Mouse (Mus musculus): Measurements from ENCODE around the gene Kank2. TPM values are rescaled to one million over a fixed set of nuclear protein-coding genes. Genes with fewer than 3 reads are reported as not detected.

The Kank2 gene
- polyA plus RNA-seq, 1 experiment from 2014 or later: 2.7 TPM

GRCm38 (mm10) chr9:21840115-21840787 lies 41.7 kb upstream of the Kank2 start:
- H3K9ac ChIP-seq (replicated peaks; ENCODE audit: low read length): no peak overlapping the region
- no peak overlapping the region for H3K4me3 ChIP-seq (replicated peaks; ENCODE audit: low read depth, low read length)
- H3K4me2 ChIP-seq (ENCODE audit: low read length): no peak overlapping the region
- ATAC-seq (ENCODE audit: low FRiP score, low TSS enrichment) (no peak), DNase-seq (peak; percentile 76)
- no peaks in the 10 kb centered on the region for H3K27me3 ChIP-seq (ENCODE audit: control insufficient read depth, insufficient read depth, low read length)
- H3K4me1 ChIP-seq (ENCODE audit: control insufficient read depth, insufficient read depth, low read length): no peaks in the 10 kb centered on the region
- H3K36me3 ChIP-seq (ENCODE audit: control insufficient read depth, insufficient read depth, low read length): no peaks in the 10 kb centered on the region
- WGBS: 57% methylated on average over 8 of the region's 8 CpGs
- no peaks in the 10 kb centered on the region for H3K9me3 ChIP-seq (ENCODE audit: control insufficient read depth, low read length)
- no peak overlapping the region for H3K27ac ChIP-seq (replicated peaks; ENCODE audit: low read depth, low read length)

GRCm38 (mm10) chr9:21837690-21838089 lies 39.1 kb upstream of the Kank2 start:
- H3K27ac ChIP-seq (replicated peaks; ENCODE audit: low read depth, low read length): no peak overlapping the region
- no peaks in the 10 kb centered on the region for H3K4me1 ChIP-seq (ENCODE audit: control insufficient read depth, insufficient read depth, low read length)
- no peaks in the 10 kb centered on the region for H3K27me3 ChIP-seq (ENCODE audit: control insufficient read depth, insufficient read depth, low read length)
- no peak for DNase-seq
- H3K9me3 ChIP-seq (ENCODE audit: control insufficient read depth, low read length): no peaks in the 10 kb centered on the region
- no peak overlapping the region for H3K4me2 ChIP-seq (ENCODE audit: low read length)
- WGBS: 92% methylated on average over 2 of the region's 2 CpGs
- H3K4me3 ChIP-seq (replicated peaks; ENCODE audit: low read depth, low read length): no peak overlapping the region
- H3K36me3 ChIP-seq (ENCODE audit: control insufficient read depth, insufficient read depth, low read length): no peaks in the 10 kb centered on the region
- H3K9ac ChIP-seq (replicated peaks; ENCODE audit: low read length): no peak overlapping the region
- ATAC-seq (ENCODE audit: low FRiP score, low TSS enrichment): no peak

GRCm38 (mm10) chr9:21835258-21835912 lies 36.8 kb upstream of the Kank2 start, which contains the start of gene Angptl8:
Angptl8 (plus strand) TSS chr9:21835510.
- Histone ChIP-seq H3K9ac (replicated peaks; ENCODE audit: low read length) (no peak within 1 kb of the TSS), H3K4me2 (ENCODE audit: low read length) (no peak within 1 kb of the TSS)
- 83% methylated on average over 15 of the region's 15 CpGs for WGBS

GRCm38 (mm10) chr9:21831558-21832240 lies 33.2 kb upstream of the Kank2 start:
- Histone ChIP-seq H3K4me1 (ENCODE audit: control insufficient read depth, insufficient read depth, low read length) (no peaks in the 10 kb centered on the region), H3K36me3 (ENCODE audit: control insufficient read depth, insufficient read depth, low read length) (no peaks in the 10 kb centered on the region), H3K27ac (replicated peaks; ENCODE audit: low read depth, low read length) (no peak overlapping the region), H3K9me3 (ENCODE audit: control insufficient read depth, low read length) (no peaks in the 10 kb centered on the region), H3K27me3 (ENCODE audit: control insufficient read depth, insufficient read depth, low read length) (no peaks in the 10 kb centered on the region), H3K9ac (replicated peaks; ENCODE audit: low read length) (no peak overlapping the region), H3K4me3 (replicated peaks; ENCODE audit: low read depth, low read length) (no peak overlapping the region), H3K4me2 (ENCODE audit: low read length) (no peak overlapping the region)
- WGBS: 93% methylated on average over 20 of the region's 20 CpGs
- ATAC-seq (ENCODE audit: low FRiP score, low TSS enrichment): no peak
- no peak for DNase-seq

More at GRCm38 (mm10) chr9:21835258-21835912, 36.8 kb upstream of the Kank2 start, which contains the start of gene Angptl8:
- DNase-seq (no peak), ATAC-seq (ENCODE audit: low FRiP score, low TSS enrichment) (no peak)
- H3K4me1 ChIP-seq (ENCODE audit: control insufficient read depth, insufficient read depth, low read length): no peaks in the 10 kb centered on the region
- H3K27me3 ChIP-seq (ENCODE audit: control insufficient read depth, insufficient read depth, low read length): no peaks in the 10 kb centered on the region
- H3K27ac ChIP-seq (replicated peaks; ENCODE audit: low read depth, low read length): no peak within 1 kb of the TSS
- no peak within 1 kb of the TSS for H3K4me3 ChIP-seq (replicated peaks; ENCODE audit: low read depth, low read length)
- H3K9me3 ChIP-seq (ENCODE audit: control insufficient read depth, low read length): no peaks in the 10 kb centered on the region
- H3K36me3 ChIP-seq (ENCODE audit: control insufficient read depth, insufficient read depth, low read length): no peaks in the 10 kb centered on the region

GRCm38 (mm10) chr9:21830936-21831335 lies 32.4 kb upstream of the Kank2 start:
- DNase-seq (no peak), ATAC-seq (ENCODE audit: low FRiP score, low TSS enrichment) (no peak)
- no peak overlapping the region for H3K4me3 ChIP-seq (replicated peaks; ENCODE audit: low read depth, low read length)
- WGBS: 88% methylated on average over 11 of the region's 11 CpGs
- no peak overlapping the region for H3K9ac ChIP-seq (replicated peaks; ENCODE audit: low read length)
- H3K9me3 ChIP-seq (ENCODE audit: control insufficient read depth, low read length): no peaks in the 10 kb centered on the region
- H3K36me3 ChIP-seq (ENCODE audit: control insufficient read depth, insufficient read depth, low read length): no peaks in the 10 kb centered on the region
- no peak overlapping the region for H3K27ac ChIP-seq (replicated peaks; ENCODE audit: low read depth, low read length)
- no peaks in the 10 kb centered on the region for H3K4me1 ChIP-seq (ENCODE audit: control insufficient read depth, insufficient read depth, low read length)
- H3K27me3 ChIP-seq (ENCODE audit: control insufficient read depth, insufficient read depth, low read length): no peaks in the 10 kb centered on the region
- H3K4me2 ChIP-seq (ENCODE audit: low read length): no peak overlapping the region

- DNase-seq (no peak), ATAC-seq (ENCODE audit: low FRiP score, low TSS enrichment) (no peak)
- Histone ChIP-seq H3K9ac (replicated peaks; ENCODE audit: low read length) (no peak overlapping the region), H3K9me3 (ENCODE audit: control insufficient read depth, low read length) (no peaks in the 10 kb centered on the region), H3K4me2 (ENCODE audit: low read length) (no peak overlapping the region), H3K4me3 (replicated peaks; ENCODE audit: low read depth, low read length) (no peak overlapping the region), H3K27ac (replicated peaks; ENCODE audit: low read depth, low read length) (no peak overlapping the region), H3K36me3 (ENCODE audit: control insufficient read depth, insufficient read depth, low read length) (no peaks in the 10 kb centered on the region), H3K4me1 (ENCODE audit: control insufficient read depth, insufficient read depth, low read length) (no peaks in the 10 kb centered on the region), H3K27me3 (ENCODE audit: control insufficient read depth, insufficient read depth, low read length) (no peaks in the 10 kb centered on the region)
- 78% methylated on average over 5 of the region's 5 CpGs for WGBS
Observed at GRCm38 (mm10) chr9:21830461-21830850, 31.9 kb upstream of the Kank2 start.

GRCm38 (mm10) chr9:21829834-21830460 lies 31.4 kb upstream of the Kank2 start:
- Histone ChIP-seq H3K4me2 (ENCODE audit: low read length) (no peak overlapping the region), H3K4me3 (replicated peaks; ENCODE audit: low read depth, low read length) (no peak overlapping the region), H3K9ac (replicated peaks; ENCODE audit: low read length) (no peak overlapping the region), H3K27ac (replicated peaks; ENCODE audit: low read depth, low read length) (no peak overlapping the region), H3K9me3 (ENCODE audit: control insufficient read depth, low read length) (no peaks in the 10 kb centered on the region), H3K27me3 (ENCODE audit: control insufficient read depth, insufficient read depth, low read length) (no peaks in the 10 kb centered on the region), H3K36me3 (ENCODE audit: control insufficient read depth, insufficient read depth, low read length) (no peaks in the 10 kb centered on the region), H3K4me1 (ENCODE audit: control insufficient read depth, insufficient read depth, low read length) (no peaks in the 10 kb centered on the region)
- no peak for ATAC-seq (ENCODE audit: low FRiP score, low TSS enrichment)
- WGBS: 87% methylated on average over 14 of the region's 14 CpGs
- no peak for DNase-seq

GRCm38 (mm10) chr9:21824366-21824765 lies 25.8 kb upstream of the Kank2 start:
- no peaks in the 10 kb centered on the region for H3K36me3 ChIP-seq (ENCODE audit: control insufficient read depth, insufficient read depth, low read length)
- H3K4me3 ChIP-seq (replicated peaks; ENCODE audit: low read depth, low read length): no peak overlapping the region
- H3K4me1 ChIP-seq (ENCODE audit: control insufficient read depth, insufficient read depth, low read length): no peaks in the 10 kb centered on the region
- no peak overlapping the region for H3K27ac ChIP-seq (replicated peaks; ENCODE audit: low read depth, low read length)
- H3K9ac ChIP-seq (replicated peaks; ENCODE audit: low read length): no peak overlapping the region
- WGBS: 59% methylated on average over 10 of the region's 10 CpGs
- no peak overlapping the region for H3K4me2 ChIP-seq (ENCODE audit: low read length)
- no peaks in the 10 kb centered on the region for H3K27me3 ChIP-seq (ENCODE audit: control insufficient read depth, insufficient read depth, low read length)
- H3K9me3 ChIP-seq (ENCODE audit: control insufficient read depth, low read length): no peaks in the 10 kb centered on the region
- ATAC-seq (ENCODE audit: low FRiP score, low TSS enrichment) (no peak), DNase-seq (no peak)
